Mouse (Mus musculus): Measurements from ENCODE around the gene Ly75.

The Ly75 gene

GRCm38 (mm10) chr2:60370188-60370587 is 12.9 kb downstream of the Ly75 start:
- DNase-seq (ENCODE audit: low read depth, low spot score), result no peak

GRCm38 (mm10) chr2:60369454-60369853 is 13.6 kb downstream of the Ly75 start:
- no peak for DNase-seq (ENCODE audit: low read depth, low spot score)

GRCm38 (mm10) chr2:60367871-60368270 is 15.2 kb downstream of the Ly75 start:
- DNase-seq (ENCODE audit: low read depth, low spot score), result no peak

- DNase-seq (ENCODE audit: low read depth, low spot score), result no peak
Observed at GRCm38 (mm10) chr2:60367204-60367603, 15.9 kb downstream of the Ly75 start.

GRCm38 (mm10) chr2:60365820-60366610 is 17.1 kb downstream of the Ly75 start:
- no peak for DNase-seq (ENCODE audit: low read depth, low spot score)

- DNase-seq (ENCODE audit: low read depth, low spot score), result no peak
Observed at GRCm38 (mm10) chr2:60365138-60365775, 17.8 kb downstream of the Ly75 start.

GRCm38 (mm10) chr2:60362146-60362545 is 21.0 kb downstream of the Ly75 start:
- DNase-seq (ENCODE audit: low read depth, low spot score), result no peak

- DNase-seq (ENCODE audit: low read depth, low spot score), result no peak
Observed at GRCm38 (mm10) chr2:60359796-60360195, 23.3 kb downstream of the Ly75 start.

GRCm38 (mm10) chr2:60355388-60355683 is 27.8 kb downstream of the Ly75 start:
- no peak for DNase-seq (ENCODE audit: low read depth, low spot score)

- DNase-seq (ENCODE audit: low read depth, low spot score), result no peak
Observed at GRCm38 (mm10) chr2:60354541-60355387, 28.3 kb downstream of the Ly75 start.

- no peak for DNase-seq (ENCODE audit: low read depth, low spot score)
Observed at GRCm38 (mm10) chr2:60352296-60352695, 30.8 kb downstream of the Ly75 start.

- DNase-seq (ENCODE audit: low read depth, low spot score), result no peak
Observed at GRCm38 (mm10) chr2:60351781-60352180, 31.3 kb downstream of the Ly75 start.

GRCm38 (mm10) chr2:60347875-60348274 is 35.2 kb downstream of the Ly75 start:
- no peak for DNase-seq (ENCODE audit: low read depth, low spot score)

GRCm38 (mm10) chr2:60346531-60346930 is 36.6 kb downstream of the Ly75 start:
- DNase-seq (ENCODE audit: low read depth, low spot score), result no peak

GRCm38 (mm10) chr2:60345717-60346116 is 37.4 kb downstream of the Ly75 start:
- no peak for DNase-seq (ENCODE audit: low read depth, low spot score)

GRCm38 (mm10) chr2:60343607-60344289 is 39.4 kb downstream of the Ly75 start:
- DNase-seq (ENCODE audit: low read depth, low spot score), result no peak

GRCm38 (mm10) chr2:60342107-60342880 is 40.8 kb downstream of the Ly75 start:
- no peak for DNase-seq (ENCODE audit: low read depth, low spot score)

- no peak for DNase-seq (ENCODE audit: low read depth, low spot score)
Observed at GRCm38 (mm10) chr2:60337937-60338336, 45.2 kb downstream of the Ly75 start.

- no peak for DNase-seq (ENCODE audit: low read depth, low spot score)
Observed at GRCm38 (mm10) chr2:60328641-60329040, 54.5 kb downstream of the Ly75 start.

- no peak for DNase-seq (ENCODE audit: low read depth, low spot score)
Observed at GRCm38 (mm10) chr2:60327581-60327980, 55.5 kb downstream of the Ly75 start.

- no peak for DNase-seq (ENCODE audit: low read depth, low spot score)
Observed at GRCm38 (mm10) chr2:60326948-60327347, 56.2 kb downstream of the Ly75 start.
